Mouse (Mus musculus): ENCODE data around the gene Pdlim7. TPM values are rescaled to one million over a fixed set of nuclear protein-coding genes. Genes with fewer than 3 reads are reported as not detected.

Pdlim7 gene
- polyA plus RNA-seq, 1 experiment = 60.2 TPM

GRCm38 (mm10) chr13:55519606-55520005 lies 6.1 kb upstream of the Pdlim7 start:
- WGBS = 58% methylated on average over 4 of the region's 4 CpGs
- Histone ChIP-seq H3K27ac (ENCODE audit: insufficient read depth, low read depth, low read length) (no peak overlapping the region), H3K27me3 (ENCODE audit: control insufficient read depth, insufficient read depth, low read length) (no peaks in the 10 kb centered on the region), H3K4me3 (ENCODE audit: low read depth, low read length) (no peak overlapping the region), H3K36me3 (ENCODE audit: control insufficient read depth, insufficient read depth, low read length) (no peaks in the 10 kb centered on the region; the same call in 1 of the 2 replicates), H3K4me1 (ENCODE audit: control insufficient read depth, insufficient read depth, insufficient read length, low read length) (no peaks in the 10 kb centered on the region)
- TF ChIP-seq POLR2A (IDR thresholded peaks at IDR 0.05; ENCODE audit: low read depth, low read length) (no peak), CTCF (IDR thresholded peaks at IDR 0.05; ENCODE audit: extremely low read depth, insufficient read length, insufficient replicate concordance, low read depth, low read length) (no peak)

- no peak overlapping the region for H3K4me3 ChIP-seq (ENCODE audit: low read depth, low read length)
- H3K27ac ChIP-seq (ENCODE audit: insufficient read depth, low read depth, low read length) = no peak overlapping the region
- WGBS = 5% methylated on average over 5 of the region's 5 CpGs
- TF ChIP-seq CTCF (IDR thresholded peaks at IDR 0.05; ENCODE audit: extremely low read depth, insufficient read length, insufficient replicate concordance, low read depth, low read length) (peak; percentile 98), POLR2A (IDR thresholded peaks at IDR 0.05; ENCODE audit: low read depth, low read length) (no peak)
- H3K27me3 ChIP-seq (ENCODE audit: control insufficient read depth, insufficient read depth, low read length) = no peaks in the 10 kb centered on the region
- H3K4me1 ChIP-seq (ENCODE audit: control insufficient read depth, insufficient read depth, insufficient read length, low read length) = peaks cover 8% of the 10 kb centered on the region
- no peaks in the 10 kb centered on the region for H3K36me3 ChIP-seq (ENCODE audit: control insufficient read depth, insufficient read depth, low read length)
Observed at GRCm38 (mm10) chr13:55516955-55517354, 3.5 kb upstream of the Pdlim7 start.

GRCm38 (mm10) chr13:55513828-55514227 lies 352 bp upstream of the Pdlim7 start:
- H3K4me1 ChIP-seq (ENCODE audit: control insufficient read depth, insufficient read depth, insufficient read length, low read length) = peaks cover 17% of the 10 kb centered on the region
- H3K27me3 ChIP-seq (ENCODE audit: control insufficient read depth, insufficient read depth, low read length) = no peaks in the 10 kb centered on the region
- no peak for TF ChIP-seq CTCF (IDR thresholded peaks at IDR 0.05; ENCODE audit: extremely low read depth, insufficient read length, insufficient replicate concordance, low read depth, low read length)
- no peak for TF ChIP-seq POLR2A (IDR thresholded peaks at IDR 0.05; ENCODE audit: low read depth, low read length)
- 41% methylated on average over 9 of the region's 9 CpGs for WGBS
- no peaks in the 10 kb centered on the region for H3K36me3 ChIP-seq (ENCODE audit: control insufficient read depth, insufficient read depth, low read length)
- H3K27ac ChIP-seq (ENCODE audit: insufficient read depth, low read depth, low read length) = no peak overlapping the region
- no peak overlapping the region for H3K4me3 ChIP-seq (ENCODE audit: low read depth, low read length)

- Histone ChIP-seq H3K36me3 (ENCODE audit: control insufficient read depth, insufficient read depth, low read length) (peaks cover 7% of the 10 kb centered on the region), H3K4me1 (ENCODE audit: control insufficient read depth, insufficient read depth, insufficient read length, low read length) (peaks cover 17% of the 10 kb centered on the region), H3K4me3 (ENCODE audit: low read depth, low read length) (peak overlapping the region; percentile 93), H3K27ac (ENCODE audit: insufficient read depth, low read depth, low read length) (peak overlapping the region; percentile 63), H3K27me3 (ENCODE audit: control insufficient read depth, insufficient read depth, low read length) (no peaks in the 10 kb centered on the region)
- TF ChIP-seq CTCF (IDR thresholded peaks at IDR 0.05; ENCODE audit: extremely low read depth, insufficient read length, insufficient replicate concordance, low read depth, low read length) = no peak
- TF ChIP-seq POLR2A (IDR thresholded peaks at IDR 0.05; ENCODE audit: low read depth, low read length) = no peak
- 3% methylated on average over 25 of the region's 25 CpGs for WGBS
Observed at GRCm38 (mm10) chr13:55512379-55513031, 971 bp downstream of the Pdlim7 start.

GRCm38 (mm10) chr13:55511492-55511861 lies 2.0 kb downstream of the Pdlim7 start:
- 44% methylated on average over 5 of the region's 5 CpGs for WGBS
- Histone ChIP-seq H3K4me3 (ENCODE audit: low read depth, low read length) (0 out of 2 replicates have a peak overlapping the region, but pooled peaks have one; percentile 1), H3K27me3 (ENCODE audit: control insufficient read depth, insufficient read depth, low read length) (no peaks in the 10 kb centered on the region), H3K27ac (ENCODE audit: insufficient read depth, low read depth, low read length) (peak overlapping the region; percentile 63), H3K4me1 (ENCODE audit: control insufficient read depth, insufficient read depth, insufficient read length, low read length) (peaks cover 17% of the 10 kb centered on the region), H3K36me3 (ENCODE audit: control insufficient read depth, insufficient read depth, low read length) (peaks cover 9% of the 10 kb centered on the region)
- TF ChIP-seq POLR2A (IDR thresholded peaks at IDR 0.05; ENCODE audit: low read depth, low read length) (no peak), CTCF (IDR thresholded peaks at IDR 0.05; ENCODE audit: extremely low read depth, insufficient read length, insufficient replicate concordance, low read depth, low read length) (no peak)

- Histone ChIP-seq H3K27me3 (ENCODE audit: control insufficient read depth, insufficient read depth, low read length) (no peaks in the 10 kb centered on the region), H3K4me1 (ENCODE audit: control insufficient read depth, insufficient read depth, insufficient read length, low read length) (peaks cover 17% of the 10 kb centered on the region), H3K36me3 (ENCODE audit: control insufficient read depth, insufficient read depth, low read length) (peaks cover 9% of the 10 kb centered on the region), H3K27ac (ENCODE audit: insufficient read depth, low read depth, low read length) (peak overlapping the region; percentile 63), H3K4me3 (ENCODE audit: low read depth, low read length) (peak overlapping the region; percentile 1; the same call in 1 of the 2 replicates)
- TF ChIP-seq POLR2A (IDR thresholded peaks at IDR 0.05; ENCODE audit: low read depth, low read length) (no peak), CTCF (IDR thresholded peaks at IDR 0.05; ENCODE audit: extremely low read depth, insufficient read length, insufficient replicate concordance, low read depth, low read length) (no peak)
- 61% methylated on average over 6 of the region's 6 CpGs for WGBS
Observed at GRCm38 (mm10) chr13:55510668-55511491, 2.6 kb downstream of the Pdlim7 start.

DNA sequence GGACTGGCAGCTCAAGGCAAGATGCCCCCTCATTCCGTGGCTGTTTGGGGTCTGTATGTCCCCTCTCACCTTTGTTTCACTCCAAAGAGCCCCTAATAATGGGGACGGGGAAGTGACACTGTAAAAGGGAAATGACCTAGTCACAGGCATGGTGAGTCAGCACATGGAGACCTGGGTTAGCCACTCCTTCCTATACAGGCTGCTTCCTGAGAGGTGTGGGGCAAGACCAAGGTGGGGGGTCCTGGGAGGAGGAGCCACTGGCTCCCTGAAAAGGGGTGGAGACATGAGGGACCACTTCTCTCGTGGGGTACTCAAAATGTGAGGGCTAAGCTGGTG lies 3.2 kb downstream of the Pdlim7 start:
- no peak overlapping the region for H3K4me3 ChIP-seq (ENCODE audit: low read depth, low read length)
- TF ChIP-seq POLR2A (IDR thresholded peaks at IDR 0.05; ENCODE audit: low read depth, low read length) (no peak), CTCF (IDR thresholded peaks at IDR 0.05; ENCODE audit: extremely low read depth, insufficient read length, insufficient replicate concordance, low read depth, low read length) (no peak)
- 0 out of 2 replicates have a peak overlapping the region, but pooled peaks have one; percentile 13 for H3K27ac ChIP-seq (ENCODE audit: insufficient read depth, low read depth, low read length)
- H3K4me1 ChIP-seq (ENCODE audit: control insufficient read depth, insufficient read depth, insufficient read length, low read length) = peaks cover 17% of the 10 kb centered on the region
- H3K27me3 ChIP-seq (ENCODE audit: control insufficient read depth, insufficient read depth, low read length) = no peaks in the 10 kb centered on the region
- WGBS = 57% methylated on average over 3 of the region's 3 CpGs
- H3K36me3 ChIP-seq (ENCODE audit: control insufficient read depth, insufficient read depth, low read length) = peaks cover 13% of the 10 kb centered on the region
